Mouse (Mus musculus) embryo, embryonic 11.5 days (tissue): ENCODE data around the gene Gorab.

Experiments
- DNase-seq: peaks from one replicate; pipeline ENCODE4 v3.0.0-alpha.2; 2012; ENCODE audit warnings: low read depth, low spot score

Gorab gene

GRCm38 (mm10) chr1:163403498-163404126, at the start of gene Gorab:
Gene Gorab, minus strand, starts transcription at chr1:163403669.
- peak; percentile 86 for DNase-seq

GRCm38 (mm10) chr1:163443832-163444231, 40.4 kb upstream of the Gorab start:
- no peak for DNase-seq

- no peak for DNase-seq
Observed at GRCm38 (mm10) chr1:163439002-163439401, 35.5 kb upstream of the Gorab start.

GRCm38 (mm10) chr1:163423467-163424014, 20.1 kb upstream of the Gorab start:
- no peak for DNase-seq

- DNase-seq: no peak
Observed at GRCm38 (mm10) chr1:163417191-163417590, 13.7 kb upstream of the Gorab start.

- no peak for DNase-seq
Observed at GRCm38 (mm10) chr1:163414200-163414599, 10.7 kb upstream of the Gorab start.

- DNase-seq: no peak
Observed at GRCm38 (mm10) chr1:163406203-163406602, 2.7 kb upstream of the Gorab start.

- no peak for DNase-seq
Observed at GRCm38 (mm10) chr1:163391321-163391720, 12.1 kb downstream of the Gorab start.

- DNase-seq: no peak
Observed at GRCm38 (mm10) chr1:163390044-163390443, 13.4 kb downstream of the Gorab start.

- no peak for DNase-seq
Observed at GRCm38 (mm10) chr1:163386196-163386595, 17.3 kb downstream of the Gorab start.

GRCm38 (mm10) chr1:163383442-163384027, 19.9 kb downstream of the Gorab start:
- DNase-seq: no peak

- no peak for DNase-seq
Observed at GRCm38 (mm10) chr1:163382048-163382719, 21.3 kb downstream of the Gorab start.

- DNase-seq: no peak
Observed at GRCm38 (mm10) chr1:163380591-163380990, 22.9 kb downstream of the Gorab start.

- DNase-seq: no peak
Observed at GRCm38 (mm10) chr1:163380072-163380471, 23.4 kb downstream of the Gorab start.

GRCm38 (mm10) chr1:163377924-163378323, 25.5 kb downstream of the Gorab start:
- no peak for DNase-seq

GRCm38 (mm10) chr1:163376818-163377581, 26.5 kb downstream of the Gorab start:
- DNase-seq: no peak

- no peak for DNase-seq
Observed at GRCm38 (mm10) chr1:163374455-163374854, 29.0 kb downstream of the Gorab start.

- no peak for DNase-seq
Observed at GRCm38 (mm10) chr1:163362202-163362601, 41.3 kb downstream of the Gorab start.

- no peak for DNase-seq
Observed at GRCm38 (mm10) chr1:163361376-163361775, 42.1 kb downstream of the Gorab start.

GRCm38 (mm10) chr1:163360796-163361195, 42.7 kb downstream of the Gorab start:
- DNase-seq: no peak

- no peak for DNase-seq
Observed at GRCm38 (mm10) chr1:163359521-163359920, 43.9 kb downstream of the Gorab start.

GRCm38 (mm10) chr1:163358165-163358564, 45.3 kb downstream of the Gorab start:
- no peak for DNase-seq
